Mouse (Mus musculus) small intestine, adult 10 weeks (tissue): Measurements from ENCODE around the gene Gas8. TPM values are rescaled to one million over a fixed set of nuclear protein-coding genes. Genes with fewer than 3 reads are reported as not detected.

ENCODE experiments used
- polyA plus RNA-seq: library from polyadenylated mRNA; stranded (reverse); fragments of 350-450 nt; fragmentation: Illumina TruSeq; extraction: RNeasy Lipid Tissue Mini Kit (QIAGEN cat#74804); gene quantifications from one replicate; pipeline ENCODE4 v1.2.3, GENCODE M21; 2014; ENCODE audit warnings: low replicate concordance

The Gas8 gene
- 0.48 TPM for polyA plus RNA-seq

GRCm38 (mm10) chr8:123518667-123519066, at the start of gene Gas8:
Gas8 (plus strand) TSS chr8:123518834.

GRCm38 (mm10) chr8:123477737-123478258, 40.8 kb upstream of the Gas8 start, which contains the start of gene Afg3l1:
Afg3l1 (plus strand) TSS chr8:123477903.

DNA sequence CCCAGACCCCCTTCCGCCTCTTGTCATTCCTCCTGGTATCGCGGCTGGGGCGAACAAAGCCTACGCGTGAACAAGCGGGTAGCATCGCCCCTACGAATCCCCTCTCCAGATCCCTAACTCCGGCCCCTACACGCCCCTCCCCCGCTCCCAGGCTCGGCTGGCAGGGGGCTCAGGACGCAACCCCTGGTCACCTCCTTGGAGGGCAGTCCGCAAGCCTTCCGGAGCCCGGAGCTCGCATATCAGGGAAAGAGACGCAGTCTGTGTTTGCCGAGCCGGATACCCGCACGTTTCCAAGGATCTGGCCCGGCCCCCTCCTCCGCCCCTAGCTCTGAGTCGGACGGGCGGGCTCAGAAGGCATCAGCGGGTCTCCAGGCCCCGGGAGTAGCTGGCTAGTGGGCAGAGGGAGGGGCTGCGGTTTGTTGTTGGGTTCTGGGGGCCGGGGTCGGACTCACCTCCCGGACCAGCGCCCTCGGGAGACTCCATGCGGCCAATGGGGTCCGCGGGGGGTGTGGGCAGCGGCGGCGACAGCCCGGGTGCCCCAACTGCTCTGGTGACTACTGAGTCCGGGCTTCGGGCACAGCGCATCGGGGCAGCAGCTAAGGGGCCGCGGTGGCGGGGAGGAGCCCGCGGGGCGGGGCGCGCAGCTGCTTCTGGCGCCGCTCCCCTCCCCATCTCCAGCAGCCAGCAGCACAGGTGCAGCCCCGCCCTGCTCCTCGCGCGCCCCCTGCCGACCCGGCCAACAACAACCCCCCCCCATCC, 3.7 kb upstream of the Gas8 start, which contains the start of gene Dbndd1:
Dbndd1 (minus strand) TSS at position 683 of the 759 bp plus-strand sequence.

Other genes starting within 250 kb of the Gas8 start
- gene Fanca, start 200.3 kb upstream of the Gas8 start, polyA plus RNA-seq = 0.89 TPM
- gene Spire2, start 186.1 kb upstream of the Gas8 start, polyA plus RNA-seq = 0.26 TPM
- 128 TPM for gene Tcf25, start 145.1 kb upstream of the Gas8 start, polyA plus RNA-seq
- gene Mc1r, start 111.7 kb upstream of the Gas8 start, polyA plus RNA-seq = not detected
- 0.30 TPM for gene Tubb3, start 107.4 kb upstream of the Gas8 start, polyA plus RNA-seq
- 1.8 TPM for gene Def8, start 95.3 kb upstream of the Gas8 start, polyA plus RNA-seq
- 3.5 TPM for gene Afg3l1, start 40.9 kb upstream of the Gas8 start, polyA plus RNA-seq
- gene Dbndd1, start 3.4 kb upstream of the Gas8 start, polyA plus RNA-seq = not detected
- gene Rhou, start 135.1 kb downstream of the Gas8 start, polyA plus RNA-seq = 26.2 TPM